Mouse (Mus musculus) kidney, embryonic 15.5 days (tissue): Measurements from ENCODE around the gene Fopnl. TPM values are rescaled to one million over a fixed set of nuclear protein-coding genes. Genes with fewer than 3 reads are reported as not detected.
A peak's percentile ranks its signal among the peaks of the same experiment; 100 is the strongest.

Source experiments
- ATAC-seq: fragments of 200-750 bp; cut with Nextera tagmentation; replicated peaks from 2 replicates; pipeline ENCODE4 v1.8.0; 2017; ENCODE audit warnings: moderate TSS enrichment; ENCODE audit not compliant: low FRiP score
- H3K27ac ChIP-seq: fragments of 300-500 bp; sonication (generic); 2 replicates; pipeline ENCODE4 v1.5.1; 2015; ENCODE audit warnings: mild to moderate bottlenecking, inconsistent platforms
- H3K27me3 ChIP-seq: fragments of 300-500 bp; sonication (generic); 2 replicates; pipeline ENCODE4 v1.6.1; 2015; ENCODE audit warnings: inconsistent platforms
- H3K36me3 ChIP-seq: fragments of 300-500 bp; sonication (generic); 2 replicates; pipeline ENCODE4 v1.6.1; 2015; ENCODE audit warnings: inconsistent platforms
- H3K4me1 ChIP-seq: fragments of 300-500 bp; sonication (generic); 2 replicates; pipeline ENCODE4 v1.6.1; 2015; ENCODE audit warnings: inconsistent platforms
- H3K4me2 ChIP-seq: fragments of 300-500 bp; sonication (generic); 2 replicates; pipeline ENCODE4 v1.6.1; 2015; ENCODE audit warnings: moderate library complexity, mild to moderate bottlenecking, inconsistent platforms
- H3K4me3 ChIP-seq: fragments of 300-500 bp; sonication (generic); replicated peaks from 2 replicates; pipeline ENCODE4 v1.5.1; 2015; ENCODE audit warnings: mild to moderate bottlenecking, inconsistent platforms
- H3K9ac ChIP-seq: fragments of 300-500 bp; sonication (generic); 2 replicates; pipeline ENCODE4 v1.6.1; 2015; ENCODE audit warnings: mild to moderate bottlenecking, inconsistent platforms
- H3K9me3 ChIP-seq: fragments of 300-500 bp; sonication (generic); replicated peaks from 2 replicates; pipeline ENCODE4 v1.6.1; 2016; ENCODE audit warnings: inconsistent platforms
- WGBS: fragments of 180-500 bp; shearing (Covaris S2); methylation state at CpG from one replicate; pipeline ENCODE4 v1.1.7; 2015; ENCODE audit warnings: mixed read lengths; 5-methylcytosine and 5-hydroxymethylcytosine counted together
- polyA plus RNA-seq: library from polyadenylated mRNA; unstranded; fragments of >200 nt; fragmentation: Nextera tagmentation; extraction: Ambion mirVana; gene quantifications from 2 replicates; pipeline ENCODE4 v1.2.1, GENCODE M21; 2015

Fopnl gene
- 141 and 148 TPM in 2 replicates for polyA plus RNA-seq

DNA sequence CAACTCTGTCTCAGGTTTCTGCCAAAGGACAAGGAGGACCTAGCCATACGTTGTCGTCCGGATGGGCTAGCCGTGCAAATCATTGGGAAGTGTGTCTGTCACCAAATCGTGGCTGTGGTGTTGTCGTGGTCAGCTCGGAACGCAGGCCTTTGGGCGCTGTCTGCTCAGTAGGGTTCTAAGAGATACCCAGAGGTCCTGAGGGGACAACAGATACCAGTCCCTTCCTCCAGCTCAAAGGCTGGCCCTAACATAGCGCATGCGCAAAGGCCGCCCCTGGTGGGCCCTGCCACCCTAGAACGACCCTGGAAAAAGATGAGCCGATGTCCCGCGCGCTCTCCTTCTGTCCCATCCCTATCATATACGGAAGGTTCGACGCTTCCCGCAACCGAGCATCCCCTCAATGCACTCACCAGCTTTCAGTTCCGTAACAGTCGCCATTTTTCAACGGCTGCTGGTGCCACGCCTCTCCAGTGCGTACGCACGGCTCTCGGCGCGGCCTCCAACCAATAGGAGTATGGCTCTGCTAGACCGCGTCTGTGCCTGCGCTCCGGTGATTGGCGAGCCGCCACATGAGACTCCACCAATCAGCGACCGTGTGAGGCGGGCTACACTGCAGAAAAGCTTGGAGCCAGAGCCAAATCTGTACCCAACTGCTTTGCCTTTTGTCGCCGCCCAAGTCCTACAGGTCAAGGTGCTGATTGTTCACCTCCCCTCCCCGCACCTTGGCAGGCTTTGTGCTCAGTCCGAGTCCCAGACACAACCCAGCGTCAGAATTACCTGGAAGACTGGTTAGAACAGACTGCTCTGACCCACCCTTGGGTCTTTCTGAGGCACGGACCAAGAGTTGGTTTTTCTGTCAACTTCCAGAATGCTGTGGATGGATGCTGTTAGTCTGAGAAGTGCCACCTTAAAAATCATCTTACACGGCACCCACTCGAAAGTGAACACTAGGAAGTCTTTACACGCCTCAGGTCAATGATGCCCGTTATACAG is at the start of gene Fopnl:
Fopnl (minus strand) TSS at position 522 of the 993 bp plus-strand sequence.
- Histone ChIP-seq H3K4me1 (peaks cover 14% of the 10 kb centered on the region), H3K27ac (peak within 1 kb of the TSS; percentile 89), H3K36me3 (peaks cover 15% of the 10 kb centered on the region), H3K4me3 (peak within 1 kb of the TSS; percentile 87), H3K4me2 (peak within 1 kb of the TSS; percentile 89), H3K9ac (peak within 1 kb of the TSS; percentile 67), H3K9me3 (no peaks in the 10 kb centered on the region), H3K27me3 (peaks cover 6% of the 10 kb centered on the region; the same call in 1 of the 2 replicates)
- ATAC-seq: peak; percentile 100
- 4% methylated on average over 51 of the region's 51 CpGs for WGBS

DNA sequence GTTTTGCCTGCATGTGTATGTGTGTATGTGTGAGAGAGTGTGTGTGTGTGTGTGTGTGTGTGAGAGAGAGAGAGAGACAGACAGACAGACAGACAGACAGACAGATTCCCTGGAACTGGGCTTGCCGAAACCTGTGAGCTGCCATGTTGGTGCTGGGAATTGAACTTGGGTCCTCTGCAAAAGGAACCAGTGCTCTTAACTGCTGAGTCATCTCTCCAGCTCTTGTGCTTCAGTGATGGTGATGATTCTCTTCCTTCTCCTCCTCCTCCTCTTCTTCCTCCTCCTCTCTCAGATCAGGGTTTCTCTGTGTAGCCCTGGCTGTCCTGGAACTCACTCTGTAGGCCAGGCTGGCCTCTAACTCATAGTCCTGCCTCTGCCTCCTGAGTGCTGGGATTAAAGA is 48.8 kb upstream of the Fopnl start:
- H3K4me3 ChIP-seq: no peak overlapping the region
- H3K9ac ChIP-seq: no peak overlapping the region
- no peaks in the 10 kb centered on the region for H3K36me3 ChIP-seq
- H3K9me3 ChIP-seq: no peaks in the 10 kb centered on the region
- no peaks in the 10 kb centered on the region for H3K27me3 ChIP-seq
- peaks cover 14% of the 10 kb centered on the region for H3K4me1 ChIP-seq
- 100% methylated on average over 1 of the region's 1 CpGs for WGBS
- no peak overlapping the region for H3K4me2 ChIP-seq
- ATAC-seq: no peak
- no peak overlapping the region for H3K27ac ChIP-seq

DNA sequence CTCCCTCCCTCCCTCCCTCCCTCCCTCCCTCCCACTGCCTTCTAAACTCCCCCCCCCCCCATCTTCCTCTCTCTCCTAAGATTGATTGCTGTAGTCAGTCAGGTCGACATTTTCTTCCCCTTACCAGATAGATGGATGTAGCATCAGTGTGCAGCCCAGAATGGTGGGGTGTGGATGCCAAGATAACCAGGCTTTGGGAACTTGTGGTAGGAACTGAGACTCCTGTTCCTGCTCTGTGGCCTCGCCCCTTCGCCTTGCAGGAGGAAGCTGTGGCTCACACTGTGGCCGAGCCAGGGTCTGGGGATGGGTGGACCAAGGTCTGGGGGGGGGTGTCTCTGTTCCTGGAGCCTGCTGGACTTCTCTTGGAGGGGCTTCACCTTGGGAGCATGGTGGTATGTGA is 48.3 kb upstream of the Fopnl start:
- no peak overlapping the region for H3K27ac ChIP-seq
- H3K36me3 ChIP-seq: no peaks in the 10 kb centered on the region
- WGBS: 68% methylated on average over 4 of the region's 4 CpGs
- H3K4me3 ChIP-seq: no peak overlapping the region
- no peak for ATAC-seq
- no peak overlapping the region for H3K4me2 ChIP-seq
- H3K9me3 ChIP-seq: no peaks in the 10 kb centered on the region
- H3K27me3 ChIP-seq: no peaks in the 10 kb centered on the region
- no peak overlapping the region for H3K9ac ChIP-seq
- peaks cover 15% of the 10 kb centered on the region for H3K4me1 ChIP-seq

DNA sequence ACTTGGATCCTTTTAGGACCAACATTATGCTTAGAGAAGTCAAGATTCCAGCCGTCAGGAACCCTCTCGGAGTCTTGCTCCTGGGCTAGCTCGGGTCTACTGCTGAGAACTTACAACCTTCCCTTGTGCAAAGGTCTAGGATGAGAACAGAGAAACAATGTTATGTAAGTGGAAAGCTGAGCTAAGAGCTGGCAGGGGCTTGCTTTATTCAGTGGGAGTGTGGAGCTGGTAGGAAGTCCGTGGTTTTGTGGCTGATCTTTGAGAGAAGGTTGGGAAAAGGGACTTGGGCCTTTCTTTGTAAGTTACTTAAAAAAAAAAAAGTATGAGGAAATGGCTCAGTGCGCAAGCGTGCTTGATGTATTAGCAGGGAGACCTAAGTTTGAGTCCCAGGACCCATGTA is 46.9 kb upstream of the Fopnl start:
- no peaks in the 10 kb centered on the region for H3K36me3 ChIP-seq
- H3K9ac ChIP-seq: no peak overlapping the region
- 94% methylated on average over 6 of the region's 6 CpGs for WGBS
- no peak overlapping the region for H3K27ac ChIP-seq
- no peak overlapping the region for H3K4me2 ChIP-seq
- H3K27me3 ChIP-seq: no peaks in the 10 kb centered on the region
- no peaks in the 10 kb centered on the region for H3K9me3 ChIP-seq
- no peak overlapping the region for H3K4me3 ChIP-seq
- peaks cover 13% of the 10 kb centered on the region for H3K4me1 ChIP-seq
- ATAC-seq: no peak

DNA sequence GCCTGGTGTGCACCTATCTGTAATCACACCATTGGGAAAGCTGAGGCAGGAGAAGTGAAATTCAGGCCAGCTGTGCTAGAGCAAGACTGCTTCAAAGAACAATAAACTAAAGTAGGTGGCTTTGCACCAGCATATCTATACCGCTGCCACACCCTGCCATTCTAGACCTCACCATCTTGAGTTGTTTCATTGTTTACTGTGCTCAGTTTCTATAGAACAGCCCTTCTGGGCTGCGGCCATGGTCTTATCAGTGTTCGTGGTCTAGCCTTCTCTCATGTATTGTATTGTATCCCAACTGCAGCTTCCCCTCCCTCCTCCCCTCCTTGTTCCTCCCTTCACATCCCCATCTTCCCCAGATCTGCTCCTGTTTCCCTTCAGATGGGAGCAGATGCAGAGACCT is 46.3 kb upstream of the Fopnl start:
- ATAC-seq: no peak
- 97% methylated on average over 3 of the region's 3 CpGs for WGBS
- no peak overlapping the region for H3K4me3 ChIP-seq
- no peaks in the 10 kb centered on the region for H3K27me3 ChIP-seq
- no peaks in the 10 kb centered on the region for H3K36me3 ChIP-seq
- H3K27ac ChIP-seq: no peak overlapping the region
- H3K9ac ChIP-seq: no peak overlapping the region
- peaks cover 13% of the 10 kb centered on the region for H3K4me1 ChIP-seq
- H3K9me3 ChIP-seq: no peaks in the 10 kb centered on the region
- no peak overlapping the region for H3K4me2 ChIP-seq

DNA sequence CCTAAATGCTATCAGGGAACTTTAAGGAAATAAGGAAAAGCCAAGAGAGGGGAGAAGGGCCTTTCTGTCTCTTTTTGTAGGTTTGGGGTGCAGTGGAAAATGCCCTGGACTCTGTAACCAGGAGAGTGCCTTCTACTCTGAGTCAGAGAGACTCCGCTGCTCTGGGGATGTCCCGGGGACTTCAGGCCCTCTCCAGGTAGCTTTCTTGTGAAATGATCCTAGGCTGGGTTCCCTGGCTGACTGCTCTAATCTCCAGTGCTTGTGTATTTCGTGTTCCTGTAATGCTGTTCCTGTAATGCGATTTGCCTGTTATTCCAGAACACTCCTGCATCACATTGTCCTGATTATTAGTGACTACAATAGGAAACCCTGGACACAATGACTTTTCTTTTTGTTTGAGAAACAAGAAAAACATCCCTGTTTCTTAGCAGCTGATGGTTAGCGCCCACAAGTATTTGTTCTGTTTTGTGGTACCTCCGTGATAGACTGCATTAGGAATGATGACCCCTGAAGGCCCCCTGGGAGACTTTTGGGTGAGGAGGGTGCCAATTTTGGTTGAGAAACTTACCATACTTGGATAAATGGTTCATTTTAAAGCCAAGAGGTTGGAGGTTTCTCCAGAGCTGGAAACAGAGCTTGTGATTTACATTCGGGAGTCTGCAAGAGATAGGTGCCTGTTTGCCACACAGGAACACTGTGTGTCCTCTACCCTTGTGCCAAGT is 45.1 kb upstream of the Fopnl start:
- H3K27me3 ChIP-seq: no peaks in the 10 kb centered on the region
- H3K27ac ChIP-seq: 0 out of 2 replicates have a peak overlapping the region, but pooled peaks have one; percentile 51
- H3K36me3 ChIP-seq: no peaks in the 10 kb centered on the region
- H3K4me3 ChIP-seq: peak overlapping the region; percentile 91
- no peak for ATAC-seq
- peak overlapping the region; percentile 77 for H3K9ac ChIP-seq
- no peaks in the 10 kb centered on the region for H3K9me3 ChIP-seq
- H3K4me1 ChIP-seq: peaks cover 13% of the 10 kb centered on the region
- peak overlapping the region; percentile 96 for H3K4me2 ChIP-seq
- 31% methylated on average over 7 of the region's 7 CpGs for WGBS

DNA sequence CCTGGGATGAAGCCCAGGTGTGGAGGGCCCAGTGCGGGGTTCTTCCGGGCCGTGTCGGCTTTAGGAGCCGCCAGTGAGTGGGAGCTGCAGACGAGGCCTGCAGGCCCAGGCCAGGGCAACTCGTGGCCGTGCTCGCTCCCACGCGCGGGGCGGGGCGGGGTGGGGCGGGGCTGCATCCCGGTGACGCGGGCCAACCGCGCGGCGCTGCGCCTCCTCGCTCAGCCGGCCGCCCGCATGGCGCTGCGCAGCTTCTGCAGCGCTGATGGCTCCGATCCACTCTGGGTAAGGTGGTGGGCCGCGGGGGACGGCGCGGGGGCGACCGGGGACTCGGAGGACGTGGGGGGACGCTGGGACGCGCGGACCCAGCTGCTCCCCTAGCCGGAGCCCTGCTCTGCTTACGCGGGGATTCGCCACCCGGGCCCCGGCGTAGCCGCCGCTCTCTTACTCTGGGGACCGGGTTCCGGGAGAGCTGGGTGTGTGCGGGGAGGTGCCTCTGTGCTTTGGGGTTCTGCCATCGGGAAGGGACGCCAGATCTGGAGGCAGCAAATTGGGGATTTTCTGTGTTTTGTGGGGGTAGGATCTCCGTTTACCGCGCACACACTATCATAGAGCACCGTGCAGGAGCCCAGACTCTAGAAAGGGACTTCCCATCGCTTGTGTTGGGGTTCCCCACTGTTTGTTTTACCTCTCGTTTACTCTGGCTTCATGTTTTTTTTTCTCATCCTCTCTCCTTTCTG is 44.3 kb upstream of the Fopnl start, which contains the start of gene Abcc1:
Abcc1 (plus strand) TSS at position 197 of the 737 bp plus-strand sequence.
- WGBS: under 1% methylated on average over 42 of the region's 64 CpGs
- H3K9ac ChIP-seq: peak within 1 kb of the TSS; percentile 77
- H3K36me3 ChIP-seq: no peaks in the 10 kb centered on the region
- no peaks in the 10 kb centered on the region for H3K9me3 ChIP-seq
- H3K27ac ChIP-seq: peak within 1 kb of the TSS; percentile 58; the same call in 1 of the 2 replicates
- no peaks in the 10 kb centered on the region for H3K27me3 ChIP-seq
- peak; percentile 98 for ATAC-seq
- peaks cover 13% of the 10 kb centered on the region for H3K4me1 ChIP-seq
- H3K4me2 ChIP-seq: peak within 1 kb of the TSS; percentile 96
- H3K4me3 ChIP-seq: peak within 1 kb of the TSS; percentile 91

DNA sequence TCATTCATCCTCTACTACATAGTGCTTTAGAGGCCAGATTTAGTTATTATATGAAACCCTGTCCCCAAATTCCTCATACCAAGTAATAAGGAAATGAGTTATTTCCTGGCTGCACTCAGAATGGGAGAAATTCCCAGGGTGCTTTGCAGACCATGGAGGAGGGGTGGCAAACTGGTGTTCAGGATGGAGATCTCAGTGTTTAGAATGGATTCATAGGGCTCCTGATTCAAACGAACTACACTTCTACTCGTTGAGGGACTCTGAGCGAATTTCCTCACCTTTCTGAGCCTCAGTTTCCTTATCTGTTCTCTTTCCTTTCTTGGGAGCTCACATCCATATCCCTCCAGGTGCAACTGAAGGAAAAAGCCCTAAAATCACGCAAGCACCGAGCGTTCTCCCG is 43.7 kb upstream of the Fopnl start:
- no peaks in the 10 kb centered on the region for H3K9me3 ChIP-seq
- peaks cover 13% of the 10 kb centered on the region for H3K4me1 ChIP-seq
- H3K9ac ChIP-seq: peak overlapping the region; percentile 77
- H3K4me2 ChIP-seq: peak overlapping the region; percentile 96
- peak; percentile 44 for ATAC-seq
- 3% methylated on average over 7 of the region's 7 CpGs for WGBS
- H3K36me3 ChIP-seq: no peaks in the 10 kb centered on the region
- H3K27me3 ChIP-seq: no peaks in the 10 kb centered on the region
- peak overlapping the region; percentile 58; the same call in 1 of the 2 replicates for H3K27ac ChIP-seq
- peak overlapping the region; percentile 91 for H3K4me3 ChIP-seq

DNA sequence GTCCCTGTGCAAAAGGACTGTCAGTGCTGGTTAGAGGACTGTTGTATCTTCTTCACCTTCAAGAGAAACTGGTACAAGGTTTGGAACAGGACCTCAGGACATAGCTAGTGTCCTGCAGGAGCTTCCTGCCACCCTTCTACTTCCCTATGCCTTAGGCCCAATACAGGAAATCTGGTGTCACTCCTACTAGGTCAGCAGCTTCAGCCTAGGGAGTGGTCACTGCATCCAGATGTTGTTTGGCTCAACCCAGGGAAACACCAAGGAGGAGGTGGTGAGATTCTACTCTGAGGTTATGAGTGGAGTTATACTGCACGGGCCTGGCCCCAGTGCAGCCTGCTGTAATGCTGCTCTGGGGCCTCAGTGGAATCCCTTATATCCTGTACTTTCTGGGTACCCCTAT is 41.3 kb upstream of the Fopnl start:
- H3K27me3 ChIP-seq: no peaks in the 10 kb centered on the region
- H3K4me3 ChIP-seq: no peak overlapping the region
- no peak for ATAC-seq
- H3K4me2 ChIP-seq: no peak overlapping the region
- 77% methylated on average over 1 of the region's 1 CpGs for WGBS
- peaks cover 13% of the 10 kb centered on the region for H3K4me1 ChIP-seq
- H3K27ac ChIP-seq: no peak overlapping the region
- no peaks in the 10 kb centered on the region for H3K9me3 ChIP-seq
- H3K36me3 ChIP-seq: no peaks in the 10 kb centered on the region
- no peak overlapping the region for H3K9ac ChIP-seq

DNA sequence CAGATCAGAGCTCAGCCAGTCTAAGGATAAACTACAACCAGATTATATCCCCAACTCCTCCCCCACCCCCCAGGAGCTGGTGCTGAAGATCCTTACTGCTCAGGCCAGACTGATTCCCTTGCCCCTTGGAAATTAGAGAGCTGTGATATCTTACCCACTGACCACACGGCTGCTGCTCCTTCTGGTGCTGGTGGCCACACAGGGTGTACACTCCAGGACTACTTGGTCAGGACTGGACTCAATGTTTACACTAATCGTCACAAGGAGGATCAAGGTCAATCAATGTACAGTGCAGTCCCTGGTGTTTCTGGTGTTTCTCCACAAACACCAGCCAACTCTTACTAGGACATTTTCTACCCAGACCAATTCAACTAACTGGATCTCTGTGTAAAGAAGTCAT is 40.7 kb upstream of the Fopnl start:
- no peak overlapping the region for H3K4me3 ChIP-seq
- 66% methylated on average over 2 of the region's 2 CpGs for WGBS
- H3K9ac ChIP-seq: no peak overlapping the region
- H3K27ac ChIP-seq: no peak overlapping the region
- no peaks in the 10 kb centered on the region for H3K9me3 ChIP-seq
- no peaks in the 10 kb centered on the region for H3K36me3 ChIP-seq
- no peak overlapping the region for H3K4me2 ChIP-seq
- no peaks in the 10 kb centered on the region for H3K27me3 ChIP-seq
- H3K4me1 ChIP-seq: peaks cover 13% of the 10 kb centered on the region
- ATAC-seq: no peak

DNA sequence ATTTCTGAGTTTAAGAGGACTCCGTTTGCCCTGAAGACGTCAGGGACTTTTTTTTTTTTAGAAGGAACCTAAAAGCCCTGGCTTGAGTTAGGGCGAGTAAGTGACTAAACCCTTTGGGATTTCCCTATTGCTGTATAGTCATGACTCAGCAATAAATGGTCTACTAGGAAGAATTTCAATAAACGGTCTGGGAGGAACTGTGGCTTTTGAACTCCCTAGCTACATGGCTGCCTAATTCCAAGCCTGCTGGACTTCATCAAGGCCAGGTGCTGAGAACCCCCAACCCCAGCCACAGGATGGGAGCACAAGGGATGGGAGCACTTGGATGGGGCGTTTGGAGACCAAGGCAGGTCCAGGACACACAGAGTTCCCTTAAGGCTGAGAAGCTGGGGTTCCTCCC is 35.5 kb upstream of the Fopnl start:
- H3K27ac ChIP-seq: no peak overlapping the region
- no peak overlapping the region for H3K4me2 ChIP-seq
- WGBS: 68% methylated on average over 5 of the region's 5 CpGs
- H3K4me3 ChIP-seq: no peak overlapping the region
- no peak for ATAC-seq
- H3K27me3 ChIP-seq: no peaks in the 10 kb centered on the region
- no peaks in the 10 kb centered on the region for H3K36me3 ChIP-seq
- no peaks in the 10 kb centered on the region for H3K4me1 ChIP-seq
- H3K9ac ChIP-seq: no peak overlapping the region
- H3K9me3 ChIP-seq: no peaks in the 10 kb centered on the region
